Mouse (Mus musculus) kidney, postnatal 36 days (tissue): ENCODE measurements around the gene Rabgef1.

Experiments used
- DNase-seq, 2 experiments: peaks; one replicate each; pipeline ENCODE4 v3.0.0; 2021 to 2022; ENCODE audit warnings: mixed read lengths in 2 of 2

The Rabgef1 gene

GRCm38 (mm10) chr5:130171423-130171954 lies at the start of gene Rabgef1:
Rabgef1 (plus strand) TSS chr5:130171798.
- peak; percentile 94 to 96 for DNase-seq

GRCm38 (mm10) chr5:130122355-130122754 lies 49.2 kb upstream of the Rabgef1 start:
- no peak for DNase-seq

DNA sequence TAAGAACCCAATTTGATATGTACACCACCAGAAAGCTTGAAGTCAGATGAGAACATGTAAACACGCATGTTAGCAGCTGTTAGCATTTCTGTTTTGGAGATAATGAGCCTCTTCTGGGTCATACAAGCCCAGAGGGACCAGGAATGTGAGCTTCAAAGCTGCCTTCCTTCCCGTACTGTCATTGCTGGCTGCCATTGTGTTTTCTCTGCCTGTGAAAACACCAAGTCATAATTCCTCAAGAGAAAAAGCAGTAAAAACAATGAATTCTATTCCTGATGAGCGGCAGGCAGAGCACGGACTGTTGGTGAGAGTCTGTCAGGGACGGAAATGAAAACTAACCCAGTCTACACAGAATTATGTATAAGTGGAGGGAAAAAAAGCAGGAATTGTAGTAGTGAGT lies 47.3 kb upstream of the Rabgef1 start:
- DNase-seq, result no peak

DNA sequence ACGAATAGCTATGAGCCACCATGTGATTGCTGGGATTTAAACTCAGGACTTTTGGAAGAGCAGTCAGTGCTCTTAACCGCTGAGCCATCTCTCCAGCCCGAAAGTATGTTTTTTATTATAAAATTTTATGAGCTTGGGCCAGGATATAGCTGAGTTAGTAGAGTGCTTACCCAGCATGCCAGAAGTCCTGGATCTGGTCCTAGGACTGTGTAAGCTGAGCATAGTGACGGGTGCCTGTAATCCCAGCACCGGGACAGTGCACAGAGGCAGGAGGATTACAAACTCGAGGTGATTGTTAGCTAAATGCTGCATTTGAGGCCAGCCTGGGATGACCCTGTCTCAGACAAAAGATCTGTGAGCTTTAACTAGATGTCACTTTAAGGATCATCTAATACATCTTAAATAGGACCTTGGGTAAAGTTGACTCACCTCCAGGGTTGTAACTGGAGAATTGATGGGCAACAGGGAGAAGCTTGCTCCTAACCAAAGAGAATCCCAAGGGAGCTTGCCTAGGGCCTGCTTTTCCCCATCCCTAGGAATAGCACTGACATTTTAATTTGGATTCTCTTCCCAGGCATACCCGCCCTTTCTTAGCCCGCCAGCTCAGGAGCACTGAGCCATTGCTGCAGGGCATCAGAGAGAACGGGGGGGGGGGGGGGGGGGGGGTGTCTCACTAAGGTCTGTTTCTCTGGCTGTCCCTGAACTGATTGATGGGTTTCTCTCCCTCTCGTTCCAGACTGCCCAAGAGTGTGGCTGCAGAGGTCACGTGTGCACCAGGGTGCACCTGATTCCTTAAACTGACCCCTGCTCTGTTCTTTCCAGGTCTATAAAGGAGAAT lies 42.7 kb upstream of the Rabgef1 start:
- no peak for DNase-seq

DNA sequence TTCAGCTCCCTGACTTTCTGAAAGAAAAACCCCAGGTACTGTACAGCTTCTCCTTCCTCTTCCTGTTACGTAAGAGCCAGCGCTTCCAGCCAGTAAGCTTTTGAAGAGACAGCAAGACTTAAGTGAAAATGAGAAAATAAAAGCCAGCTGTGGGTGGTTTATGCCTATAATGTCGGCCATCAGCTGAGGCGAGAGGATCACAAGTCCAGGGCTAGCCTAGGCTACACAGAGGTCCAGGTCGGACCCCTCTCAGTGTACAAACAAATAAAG lies 42.1 kb upstream of the Rabgef1 start:
- DNase-seq, result no peak

- no peak for DNase-seq
Observed at GRCm38 (mm10) chr5:130136597-130136996, 35.0 kb upstream of the Rabgef1 start.

GRCm38 (mm10) chr5:130139393-130139792 lies 32.2 kb upstream of the Rabgef1 start:
- DNase-seq, result peak; percentile 74 to 90

DNA sequence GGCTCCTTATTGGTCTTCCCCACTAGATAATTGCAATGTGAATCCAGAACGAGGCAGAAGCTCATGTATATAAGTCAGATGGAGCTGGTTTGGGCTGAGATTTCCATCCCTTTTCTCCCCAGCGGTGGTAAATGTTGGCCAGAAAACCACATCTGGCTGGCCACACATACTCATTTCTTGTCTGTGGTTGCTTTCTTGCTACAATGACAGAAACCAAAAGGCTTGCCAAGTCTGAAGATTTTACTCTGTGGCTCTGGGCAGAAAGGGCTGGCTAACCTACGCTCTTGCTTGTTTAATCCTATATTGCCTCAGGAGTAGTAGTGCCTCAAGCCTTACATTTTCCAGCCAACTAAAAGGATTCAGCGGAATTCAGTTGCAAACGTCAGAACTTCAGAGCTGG lies 30.5 kb upstream of the Rabgef1 start:
- DNase-seq, result no peak

DNA sequence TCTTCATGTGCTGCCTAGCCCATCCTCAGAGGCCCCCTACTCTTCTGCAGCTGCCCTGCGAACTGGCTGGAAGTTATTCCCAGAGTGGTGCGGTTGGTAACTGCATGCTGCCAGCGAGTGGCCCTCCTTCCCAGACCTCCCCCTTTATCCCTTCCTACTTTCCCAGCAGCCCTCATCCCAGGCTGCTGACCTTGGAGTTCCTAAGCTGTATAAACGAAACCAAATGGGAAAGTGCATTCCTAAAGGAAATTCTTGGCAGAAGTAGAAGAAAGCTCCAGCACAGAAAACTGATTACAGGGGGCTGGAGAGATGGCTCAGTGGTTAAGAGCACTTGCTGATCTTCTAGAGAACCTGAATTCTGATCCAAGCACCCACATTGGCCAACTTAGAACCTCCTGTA lies 29.6 kb upstream of the Rabgef1 start:
- DNase-seq, result peak in 1 of 2 experiments; percentile 21

DNA sequence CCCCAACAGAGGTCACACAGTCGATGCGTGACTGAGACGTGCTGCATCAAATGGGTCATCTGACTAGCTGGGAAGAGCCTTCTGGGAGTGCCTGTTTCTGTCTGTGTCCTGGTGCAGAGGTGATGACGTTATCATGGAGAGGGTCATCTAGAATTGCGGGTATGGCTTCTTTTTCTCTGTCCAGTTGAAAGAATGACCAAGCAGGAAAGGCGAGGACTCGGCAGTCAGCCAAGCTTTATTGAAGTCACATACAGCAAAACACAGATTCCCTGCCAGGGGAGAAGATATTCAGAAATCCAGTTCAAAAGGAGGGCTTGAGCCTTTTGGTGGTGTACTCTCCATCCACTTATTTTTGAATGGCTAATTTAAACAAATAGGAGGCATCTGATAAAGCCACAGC lies 28.5 kb upstream of the Rabgef1 start:
- DNase-seq, result no peak

DNA sequence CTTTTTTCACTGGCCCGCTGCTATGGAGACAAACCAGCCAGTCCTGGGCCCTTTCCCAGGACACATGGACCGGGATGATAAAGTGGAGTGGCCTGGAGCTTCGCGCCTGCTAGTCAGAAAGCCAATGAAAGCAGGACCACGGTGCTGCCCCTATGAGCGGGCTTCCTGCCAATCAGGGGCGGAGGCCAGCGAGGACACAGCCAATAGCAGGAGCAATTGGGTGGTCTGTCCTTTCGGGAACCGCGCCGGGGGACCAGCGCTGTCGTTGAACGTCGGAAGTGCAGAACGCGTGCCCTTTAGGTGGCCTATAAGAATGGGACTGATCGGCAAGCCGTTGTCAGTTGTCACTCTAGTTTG lies 27.6 kb upstream of the Rabgef1 start:
- DNase-seq, result peak; percentile 69 to 80

DNA sequence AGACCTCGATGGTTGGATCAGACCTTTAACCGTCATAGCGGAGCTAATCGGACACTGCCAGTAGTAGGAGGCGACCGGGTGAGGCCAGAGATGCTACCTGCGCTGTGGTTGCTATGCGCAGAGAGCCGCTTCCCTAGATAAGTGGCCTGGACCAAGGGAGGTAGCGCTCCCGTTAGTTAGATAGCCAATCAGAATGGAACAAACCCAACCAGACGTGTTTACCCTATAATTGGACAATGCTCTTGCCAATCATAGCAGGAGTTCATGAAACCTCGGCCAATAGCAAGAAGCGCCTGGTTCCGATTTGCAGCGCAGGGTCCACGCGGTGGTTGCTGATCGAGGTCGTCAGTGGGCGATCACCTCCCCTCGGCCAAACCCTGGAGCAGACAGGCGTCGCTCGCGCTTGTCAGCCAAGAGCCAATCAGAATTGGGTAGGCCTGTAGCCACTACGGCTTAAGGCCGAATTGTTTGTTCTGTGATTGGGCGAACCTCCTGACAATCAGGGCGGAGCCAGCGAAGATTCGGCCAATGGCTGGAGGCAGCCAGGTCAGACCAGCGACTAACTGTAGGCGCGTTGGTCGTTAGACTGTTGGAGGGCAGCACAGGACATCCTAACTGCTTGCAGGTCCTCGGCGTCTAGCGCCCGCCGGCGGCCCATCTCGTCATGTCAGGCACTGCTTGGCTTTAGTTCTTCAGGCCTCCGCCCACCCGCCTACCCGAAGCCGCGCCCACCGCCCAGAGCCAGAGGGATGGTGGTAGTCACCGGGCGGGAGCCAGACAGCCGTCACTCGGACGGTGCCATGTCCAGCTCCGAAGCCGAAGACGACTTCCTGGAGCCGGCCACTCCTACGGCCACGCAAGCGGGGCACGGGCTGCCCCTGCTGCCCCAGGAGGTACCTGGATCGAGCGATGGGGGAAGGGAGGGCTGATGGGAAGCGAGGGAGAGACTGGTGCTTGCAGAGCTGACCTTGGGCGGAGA lies 27.0 kb upstream of the Rabgef1 start, which contains the start of gene Kctd7:
TSS of gene Kctd7 (plus strand) at position 528 of the 979 bp plus-strand sequence.
- peak; percentile 97 to 98 for DNase-seq

GRCm38 (mm10) chr5:130145961-130146360 lies 25.6 kb upstream of the Rabgef1 start:
- no peak for DNase-seq

DNA sequence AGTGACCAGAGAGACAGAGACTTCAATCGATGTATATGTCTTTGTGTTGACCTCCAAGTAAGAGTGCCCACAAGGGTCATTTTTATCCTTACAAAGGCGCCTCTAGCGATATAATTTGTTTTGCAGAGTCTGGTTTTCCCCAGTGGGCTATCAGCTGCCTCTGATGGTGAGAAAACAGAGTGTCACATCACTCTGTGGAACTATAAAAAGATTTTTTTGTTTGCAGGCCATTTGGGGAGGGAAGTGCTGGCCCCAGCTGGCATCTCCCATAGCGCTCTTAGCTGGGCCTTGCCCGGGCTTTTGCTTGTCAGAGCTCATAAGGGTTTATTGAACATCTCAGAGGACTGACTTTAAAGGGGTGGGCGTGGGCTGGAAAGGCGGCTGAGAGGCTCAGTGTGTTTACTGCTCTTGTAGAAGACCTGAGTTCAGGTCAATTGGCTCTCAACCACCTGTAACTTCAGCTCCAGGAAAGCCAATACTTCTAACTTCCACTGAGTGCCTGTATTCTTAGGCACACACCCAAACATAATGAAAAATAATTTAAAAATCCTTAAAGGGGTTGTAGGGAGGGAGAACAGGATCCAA lies 21.8 kb upstream of the Rabgef1 start:
- no peak for DNase-seq

DNA sequence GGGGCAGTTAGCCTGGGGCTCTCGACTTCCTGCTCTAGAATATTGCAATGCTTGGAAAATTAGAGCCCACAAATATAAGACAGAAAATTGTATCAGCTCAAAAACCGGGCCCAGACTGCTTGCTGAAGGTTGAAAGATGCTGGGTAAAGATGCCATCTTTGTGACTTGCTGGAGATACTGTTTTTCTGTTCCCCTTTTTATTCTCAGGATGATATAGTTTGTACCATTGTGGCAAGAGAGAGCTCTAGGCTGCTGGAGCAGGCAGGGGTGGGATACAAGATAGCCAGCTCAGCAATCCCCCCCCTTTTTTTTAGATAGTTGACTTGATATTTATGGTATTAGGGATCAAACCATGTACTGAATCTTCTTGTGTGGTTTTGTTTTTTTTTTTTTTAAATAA lies 17.3 kb upstream of the Rabgef1 start:
- DNase-seq, result no peak

- no peak for DNase-seq
Observed at GRCm38 (mm10) chr5:130158545-130158944, 13.1 kb upstream of the Rabgef1 start.

GRCm38 (mm10) chr5:130159761-130160201 lies 11.8 kb upstream of the Rabgef1 start:
- no peak for DNase-seq

GRCm38 (mm10) chr5:130163670-130164069 lies 7.9 kb upstream of the Rabgef1 start:
- peak; percentile 86 to 93 for DNase-seq

- no peak for DNase-seq
Observed at GRCm38 (mm10) chr5:130165213-130165612, 6.4 kb upstream of the Rabgef1 start.

GRCm38 (mm10) chr5:130169109-130169508 lies 2.5 kb upstream of the Rabgef1 start:
- no peak for DNase-seq

DNA sequence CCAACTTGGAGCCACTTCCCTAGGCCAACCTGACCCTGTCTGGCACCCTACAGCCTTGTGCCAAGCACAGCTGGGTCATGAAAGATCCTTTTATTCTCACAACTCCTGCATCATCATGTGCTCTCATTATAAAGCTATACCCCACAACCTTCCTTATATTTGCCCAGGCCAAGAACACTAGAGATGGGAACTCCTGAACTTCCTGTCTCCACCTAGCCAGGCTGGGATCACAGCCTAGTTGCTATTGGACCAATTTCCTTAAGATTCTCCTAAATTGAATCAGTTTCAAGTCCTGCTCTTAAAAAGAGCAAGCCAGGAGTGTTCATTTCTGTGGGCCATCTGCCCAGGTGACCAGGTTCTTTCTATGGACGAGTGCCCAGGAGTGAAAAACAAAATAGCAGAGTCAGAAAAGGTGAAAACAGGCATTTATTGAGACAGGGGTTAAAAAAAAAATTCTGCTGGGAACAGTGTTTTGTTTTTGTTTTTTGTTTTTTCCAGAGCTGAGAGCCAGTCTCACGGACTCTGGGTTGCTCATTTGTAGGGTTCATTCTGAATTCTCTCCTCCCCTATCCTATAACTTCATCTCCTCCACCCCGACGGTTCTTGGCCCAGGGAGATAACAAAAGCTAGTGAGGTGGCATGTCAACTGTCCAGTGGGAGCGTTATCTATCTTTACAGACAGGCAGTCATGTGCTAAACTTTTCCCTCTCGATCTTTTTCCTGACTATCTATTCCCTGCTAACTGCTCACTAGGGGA lies 754 bp upstream of the Rabgef1 start:
- peak in 1 of 2 experiments; percentile 27 for DNase-seq

GRCm38 (mm10) chr5:130171956-130172601 lies 481 bp downstream of the Rabgef1 start:
- peak; percentile 55 to 63 for DNase-seq
